Mouse (Mus musculus) CH12F3 (cell line): ENCODE results near the gene 5430419D17Rik.

Experiments
- in situ Hi-C: fragments of 300-500 bp; cut with MboI; formaldehyde crosslinking; loops from 2 replicates; pipeline ENCODE4 v1.14.3; 2020; ENCODE audit warnings: low sequenced_read_pairs

The 5430419D17Rik gene

DNA sequence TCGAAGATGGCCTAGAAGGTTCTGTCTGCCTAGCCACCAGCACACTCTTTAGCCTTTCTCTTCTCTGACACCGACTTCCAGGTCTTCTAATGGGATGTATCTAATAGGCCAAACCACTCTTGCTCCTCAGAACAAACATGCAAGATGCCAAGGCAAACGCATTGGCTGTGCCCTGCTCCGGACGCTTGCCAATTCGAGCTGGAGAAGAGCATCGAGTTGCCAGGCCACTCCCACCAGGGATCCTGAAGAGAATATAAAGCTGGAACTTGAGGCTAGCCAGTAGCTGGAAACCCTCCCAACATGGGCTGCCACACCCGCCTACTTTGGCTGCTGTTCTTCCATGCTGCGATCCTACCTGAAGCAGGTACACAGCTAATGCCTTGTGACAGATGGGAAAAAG is at the start of gene 5430419D17Rik:
5430419D17Rik (plus strand) TSS at position 282 of the 400 bp plus-strand sequence.
- in situ Hi-C loops = no loop called here

DNA sequence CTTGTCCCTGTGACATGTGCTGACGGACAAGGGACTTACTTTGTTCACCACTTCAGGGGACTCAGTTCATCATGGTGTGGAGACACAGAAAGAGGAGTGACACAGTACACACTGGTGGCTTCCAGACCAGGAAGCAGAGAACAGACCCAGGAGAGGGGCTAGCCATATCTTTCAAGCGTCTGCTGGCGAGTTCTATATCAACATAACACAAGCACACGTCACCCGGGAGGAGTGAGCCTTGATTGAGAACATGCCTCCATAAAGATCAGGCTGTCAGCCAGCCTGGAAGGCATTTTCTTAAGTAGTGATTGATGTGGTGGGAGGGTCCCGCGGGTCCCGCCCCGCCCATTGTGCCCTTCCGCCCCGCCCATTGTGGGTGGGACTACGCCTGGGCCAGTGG is 44.2 kb upstream of the 5430419D17Rik start:
- in situ Hi-C loops = no loop called here

DNA sequence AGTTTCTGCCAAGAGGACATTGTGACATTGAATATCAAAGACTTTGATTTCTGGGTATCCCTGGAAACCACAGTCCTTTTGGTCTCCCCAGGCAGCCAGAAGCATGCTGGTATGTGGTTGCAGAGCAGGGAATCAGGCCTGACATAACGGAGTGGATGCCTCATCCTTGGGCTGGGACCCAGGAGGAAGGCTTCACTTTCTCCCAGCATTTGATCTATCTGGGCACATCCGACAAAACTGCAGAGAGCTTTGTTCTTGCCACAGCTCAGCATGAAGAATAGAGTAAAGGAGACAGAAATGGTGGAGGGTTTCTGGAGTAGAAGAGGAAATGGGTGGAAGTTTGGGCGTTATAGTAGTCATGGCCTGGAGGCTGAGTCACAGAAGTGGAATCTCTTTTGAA is 41.0 kb upstream of the 5430419D17Rik start:
- in situ Hi-C loops = no loop called here

DNA sequence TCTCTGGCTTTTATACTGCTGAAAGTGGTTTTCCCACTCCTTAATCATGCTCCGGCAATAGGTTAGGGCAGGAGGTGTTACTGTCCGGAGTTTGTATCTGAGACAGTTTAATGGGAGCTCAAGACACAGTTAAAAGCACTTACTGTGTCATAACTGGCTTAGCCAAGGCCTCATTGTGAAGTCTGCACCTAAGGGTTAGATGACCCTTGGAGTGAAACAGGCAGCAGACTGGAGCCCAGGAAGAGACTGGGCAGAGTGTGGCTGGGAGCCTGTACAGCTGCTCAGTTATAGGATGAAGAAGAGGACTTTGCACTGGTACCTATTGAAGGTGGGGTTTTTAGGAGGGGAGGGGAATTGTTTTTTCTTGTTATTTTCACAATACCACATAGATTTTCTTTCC is 28.0 kb upstream of the 5430419D17Rik start, which contains the start of gene 4933402N03Rik:
4933402N03Rik (minus strand) TSS at position 101 of the 400 bp plus-strand sequence.
- in situ Hi-C loops = no loop called here

DNA sequence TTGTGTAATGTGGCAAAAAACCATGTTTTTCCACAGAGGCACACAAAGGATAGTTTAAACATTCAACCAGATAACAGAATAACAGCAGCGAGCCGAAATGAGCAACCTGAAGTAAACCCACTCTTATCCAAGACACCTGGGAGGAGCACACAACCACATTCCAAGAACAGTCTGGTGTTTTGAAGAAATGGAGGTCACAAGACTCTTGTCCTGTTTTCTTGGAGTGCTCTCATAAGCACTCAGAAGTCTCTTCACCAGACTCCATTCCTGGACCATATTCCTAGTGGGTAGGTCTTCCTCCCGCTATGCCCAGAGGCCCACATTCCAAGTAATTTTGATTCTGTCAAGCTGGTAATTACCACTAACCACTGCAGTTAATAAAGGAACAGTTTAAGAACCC is 24.0 kb upstream of the 5430419D17Rik start:
- in situ Hi-C loops = no loop called here

DNA sequence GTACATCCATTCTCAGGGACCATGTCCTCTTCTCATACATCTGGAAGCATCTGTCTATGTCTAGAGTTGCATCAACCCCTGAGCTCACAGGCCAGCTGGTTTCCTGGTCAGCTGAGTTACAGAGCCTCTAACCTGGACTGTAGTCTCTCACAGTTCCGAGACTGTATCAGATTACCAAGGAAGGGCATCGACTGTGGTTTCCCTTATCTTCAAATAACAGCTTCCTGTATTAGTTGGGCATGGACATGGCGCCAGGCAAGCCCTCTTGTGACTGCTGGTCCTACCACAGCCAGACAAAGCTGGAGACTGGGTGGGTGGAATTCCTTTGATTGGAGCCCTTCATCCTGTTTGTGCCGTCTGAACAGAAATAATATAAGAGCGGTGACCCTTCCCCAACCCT is 21.2 kb upstream of the 5430419D17Rik start:
- in situ Hi-C loops = no loop called here

DNA sequence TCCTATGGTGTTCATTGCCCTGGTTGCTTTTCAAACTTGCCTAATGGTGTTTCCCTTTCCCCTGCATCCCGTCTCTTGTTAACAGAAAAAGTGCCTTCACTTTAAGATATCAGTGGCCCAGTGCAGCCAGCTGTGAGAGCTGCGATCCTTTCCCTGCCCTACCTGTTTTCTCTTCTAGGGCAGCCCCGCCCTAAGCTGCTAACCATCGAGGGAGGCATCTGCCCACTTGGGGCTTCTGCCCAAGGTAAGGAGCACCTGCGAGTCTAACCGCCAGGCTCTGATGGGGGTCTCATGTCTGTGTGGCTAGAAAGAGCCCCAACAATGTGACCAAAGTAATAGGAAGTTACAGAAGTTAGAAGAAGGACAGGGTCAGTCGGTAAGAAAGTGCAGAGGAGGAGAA is 12.0 kb upstream of the 5430419D17Rik start:
- in situ Hi-C loops = no loop called here

DNA sequence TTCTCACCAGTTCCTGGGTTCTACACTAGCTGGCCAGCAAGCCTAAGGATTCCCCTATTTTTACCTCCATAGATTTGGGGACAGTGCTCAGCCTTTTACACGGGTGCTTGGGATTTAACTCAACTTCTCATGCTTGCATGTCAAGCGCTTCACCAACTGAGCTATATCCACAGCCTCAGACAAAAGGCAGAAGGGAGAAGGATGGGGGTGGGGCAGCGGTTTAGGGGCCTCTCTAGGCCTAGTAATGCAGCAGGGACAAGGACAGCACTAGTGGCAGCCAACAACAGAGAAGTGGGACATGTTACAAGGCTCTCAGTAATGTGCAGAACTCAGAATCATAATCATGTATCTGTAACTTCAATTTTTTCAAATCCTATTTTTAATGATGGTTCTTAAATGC is 6.4 kb upstream of the 5430419D17Rik start:
- in situ Hi-C loops = no loop called here

DNA sequence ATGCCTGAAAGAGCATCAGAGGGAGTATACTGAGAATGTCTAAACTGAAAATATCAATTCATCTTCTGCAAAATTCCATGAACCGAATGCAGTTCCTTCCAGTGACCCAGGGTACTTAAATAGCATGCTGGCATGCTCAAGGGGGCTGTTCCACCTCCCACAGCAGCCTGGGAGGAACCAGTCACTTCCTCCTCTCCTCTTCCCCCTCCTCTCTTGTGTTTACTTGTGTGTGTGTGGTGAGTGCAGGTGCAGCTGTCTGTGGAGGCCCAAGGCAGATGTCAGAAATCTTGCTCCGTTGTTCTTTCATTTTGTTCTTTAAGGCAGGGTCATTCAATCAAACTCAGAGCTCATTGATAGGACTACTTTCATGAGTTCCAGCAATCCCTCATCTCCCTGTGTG is 5.1 kb upstream of the 5430419D17Rik start:
- in situ Hi-C loops = no loop called here

DNA sequence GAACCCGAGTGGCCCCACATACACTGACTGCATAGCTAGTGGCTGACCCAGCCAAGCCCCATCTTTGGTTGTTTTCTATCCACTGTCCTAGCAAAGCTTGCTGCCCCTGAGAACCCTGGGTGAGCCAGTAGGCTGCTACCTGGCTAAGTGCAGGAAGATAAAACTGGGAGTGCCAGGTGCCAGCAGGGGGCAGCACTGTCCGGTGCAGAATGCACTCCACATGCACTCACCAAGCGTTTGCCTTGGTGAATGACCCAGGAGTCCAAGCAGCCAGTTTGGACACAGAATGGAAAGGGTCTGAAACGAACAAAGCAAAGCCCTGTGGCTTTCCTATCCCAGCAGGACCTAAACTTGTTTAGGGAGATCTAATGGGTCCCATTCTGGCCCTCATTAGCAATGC is 8.5 kb downstream of the 5430419D17Rik start:
- in situ Hi-C loops = no loop called here

DNA sequence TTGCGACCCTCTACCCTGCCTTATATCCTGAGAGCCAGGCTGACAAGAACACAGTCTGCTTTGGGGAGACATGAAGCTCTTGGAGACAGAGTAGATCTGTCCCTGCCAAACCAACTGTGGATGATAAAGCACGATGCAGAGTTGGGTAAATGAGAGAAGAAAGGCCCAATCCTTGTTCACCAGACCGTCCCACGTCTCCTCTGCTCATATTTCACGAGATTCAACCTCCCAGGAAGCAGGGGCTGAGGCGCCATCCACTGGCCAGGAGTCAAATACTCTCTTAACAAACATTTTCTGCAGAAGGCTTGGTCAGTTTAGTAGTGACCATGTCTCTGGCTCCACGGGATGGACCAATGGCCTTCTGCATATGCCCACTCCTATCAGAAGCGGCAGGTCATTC is 10.1 kb downstream of the 5430419D17Rik start:
- in situ Hi-C loops = no loop called here

DNA sequence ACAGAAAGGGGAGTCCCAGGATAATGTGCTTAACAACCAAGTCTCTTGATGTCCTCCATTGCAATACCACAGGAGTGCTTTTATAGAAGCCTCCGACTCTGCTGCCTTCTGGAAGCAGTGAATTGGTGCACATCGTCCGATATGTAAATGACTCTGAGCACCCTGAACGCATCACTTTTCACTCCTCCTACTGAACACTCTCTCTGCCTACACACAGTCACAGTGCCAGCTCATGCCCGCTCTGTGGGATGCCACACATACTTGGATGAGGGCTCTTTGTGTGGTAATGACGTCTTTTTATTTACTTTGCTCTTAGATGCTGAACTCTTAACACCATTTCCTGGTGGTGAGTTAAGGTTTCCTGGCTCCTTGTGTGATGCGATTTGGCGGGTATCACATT is 12.8 kb downstream of the 5430419D17Rik start:
- in situ Hi-C loops = no loop called here

DNA sequence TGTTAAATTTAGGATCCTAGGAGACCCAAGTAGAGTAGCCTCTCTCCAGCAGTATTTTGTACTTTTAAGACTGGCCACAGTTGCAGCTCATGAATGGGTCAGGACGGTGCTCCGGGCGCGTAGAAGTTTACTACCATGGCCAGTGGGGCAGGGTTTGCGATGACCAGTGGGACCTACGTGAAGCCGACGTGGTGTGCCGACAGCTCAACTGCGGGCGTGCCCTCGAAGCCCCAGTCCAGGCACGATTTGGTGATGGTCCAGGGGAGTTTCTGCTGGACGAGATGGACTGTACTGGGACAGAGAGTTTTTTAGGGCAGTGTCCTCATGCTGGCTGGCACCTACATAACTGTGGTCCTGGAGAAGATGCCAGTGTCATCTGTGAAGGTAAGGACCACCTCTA is 13.8 kb downstream of the 5430419D17Rik start:
- in situ Hi-C loops = no loop called here

DNA sequence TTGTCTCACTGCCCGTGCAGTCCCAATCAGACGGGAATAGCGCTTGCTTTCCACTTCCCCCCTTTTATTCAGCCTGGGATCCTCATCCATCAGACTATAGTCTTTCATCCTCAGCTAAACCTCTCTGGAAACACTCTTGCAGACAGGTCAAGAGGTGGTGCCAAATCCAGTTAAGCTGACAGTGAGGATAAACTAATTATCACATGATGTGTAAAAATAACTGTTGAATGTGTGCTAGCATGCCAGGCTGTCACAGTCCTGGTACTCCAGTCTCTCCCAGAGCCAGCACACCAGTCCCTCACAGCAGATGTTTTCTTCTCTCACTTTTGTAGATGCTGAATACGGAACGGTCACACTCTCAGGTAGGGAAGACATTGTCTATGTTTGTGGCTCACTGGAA is 48.9 kb downstream of the 5430419D17Rik start:
- in situ Hi-C loops = no loop called here

DNA sequence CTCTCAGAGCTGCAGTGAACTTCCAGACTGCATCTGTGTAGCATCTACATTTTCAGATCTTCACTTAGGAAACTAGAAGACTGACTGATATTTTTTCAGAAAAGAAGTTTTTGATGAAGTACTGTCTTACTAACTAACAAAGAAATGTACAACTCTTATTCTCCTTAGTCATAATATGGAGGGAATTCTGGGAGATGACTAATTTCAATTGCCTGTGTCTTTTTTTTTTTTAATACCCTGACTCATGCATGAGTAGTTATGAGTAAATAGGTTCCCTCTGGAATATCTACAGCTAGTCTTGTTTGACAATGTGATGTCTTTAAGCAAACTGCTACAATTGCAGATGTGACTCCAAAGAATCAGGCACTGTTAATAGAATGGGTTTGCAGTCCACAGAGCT is 61.9 kb downstream of the 5430419D17Rik start:
- in situ Hi-C loops = no loop called here

DNA sequence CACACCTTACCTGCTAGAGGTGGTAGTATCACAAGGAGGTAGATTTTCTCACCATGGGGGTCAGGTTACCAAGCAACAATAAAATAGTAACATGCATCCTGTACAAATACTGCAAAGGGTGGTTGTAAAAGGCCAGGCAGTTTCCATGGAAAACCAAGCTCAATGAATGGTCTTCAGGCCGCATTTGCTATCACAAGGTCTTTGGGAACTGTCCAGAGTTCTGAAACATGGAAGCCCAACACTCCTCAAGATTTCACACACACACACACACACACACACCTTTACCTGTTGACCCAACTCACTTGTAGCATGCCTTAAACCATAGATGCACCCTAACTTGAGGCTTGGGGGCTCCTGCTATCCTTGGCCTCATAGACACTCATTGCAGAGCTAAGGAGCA is 70.8 kb downstream of the 5430419D17Rik start:
- in situ Hi-C loops = no loop called here

DNA sequence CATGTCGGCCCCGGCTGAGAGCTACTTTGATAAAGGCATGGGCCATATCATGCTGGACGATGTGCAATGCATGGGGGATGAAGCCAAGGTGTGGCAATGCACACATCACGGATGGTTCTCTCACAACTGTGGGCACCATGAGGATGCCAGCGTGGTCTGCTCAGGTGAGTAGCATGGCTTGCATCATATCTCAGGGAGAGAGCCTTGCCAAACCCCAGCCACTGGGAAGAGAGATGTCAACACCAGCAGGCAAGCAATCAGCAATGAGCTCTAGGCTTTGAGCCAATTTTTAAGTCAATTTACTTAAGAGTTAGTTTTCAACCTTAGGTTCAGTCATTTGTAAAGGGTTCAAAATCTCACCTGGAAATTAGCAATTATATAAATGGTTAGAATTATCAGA is 82.6 kb downstream of the 5430419D17Rik start:
- in situ Hi-C loops = no loop called here

DNA sequence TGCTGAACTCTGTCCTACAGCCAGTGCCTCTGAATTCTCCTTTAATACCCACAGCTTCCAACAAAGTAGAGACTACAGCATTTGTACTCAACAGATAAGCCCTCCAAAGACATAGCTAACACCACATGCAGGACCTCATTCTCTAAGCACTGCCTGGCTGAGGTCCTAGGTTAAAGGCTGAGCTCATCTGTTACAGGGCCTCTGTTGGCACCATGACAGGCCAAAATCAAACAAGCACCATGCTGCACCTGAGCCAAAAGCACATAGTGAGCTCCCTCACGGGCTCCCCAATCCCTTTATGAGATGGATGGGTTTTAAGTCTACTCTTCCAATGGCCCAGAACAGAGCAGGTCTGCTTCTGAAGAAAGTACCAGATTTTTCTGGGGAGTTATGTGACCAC is 83.1 kb downstream of the 5430419D17Rik start:
- in situ Hi-C loops = no loop called here

DNA sequence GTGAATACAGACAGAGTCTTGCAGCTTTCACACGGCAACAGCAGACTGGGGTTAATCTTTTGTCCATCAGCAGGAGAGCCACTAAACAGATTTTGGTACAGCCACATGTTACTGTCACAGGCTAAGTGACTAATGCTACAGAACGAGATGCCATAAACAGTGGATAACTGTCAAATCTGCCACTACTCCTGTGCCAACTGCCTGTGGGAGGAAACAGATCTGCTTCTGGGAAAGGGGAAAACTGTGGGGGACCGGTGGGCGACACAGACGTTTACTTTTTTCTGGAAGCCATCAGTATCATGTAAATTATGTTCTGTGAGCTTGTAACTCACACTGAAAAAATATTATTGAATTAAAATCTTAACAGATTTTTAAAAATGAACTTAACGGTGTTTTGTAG is 86.7 kb downstream of the 5430419D17Rik start:
- in situ Hi-C loops = no loop called here

DNA sequence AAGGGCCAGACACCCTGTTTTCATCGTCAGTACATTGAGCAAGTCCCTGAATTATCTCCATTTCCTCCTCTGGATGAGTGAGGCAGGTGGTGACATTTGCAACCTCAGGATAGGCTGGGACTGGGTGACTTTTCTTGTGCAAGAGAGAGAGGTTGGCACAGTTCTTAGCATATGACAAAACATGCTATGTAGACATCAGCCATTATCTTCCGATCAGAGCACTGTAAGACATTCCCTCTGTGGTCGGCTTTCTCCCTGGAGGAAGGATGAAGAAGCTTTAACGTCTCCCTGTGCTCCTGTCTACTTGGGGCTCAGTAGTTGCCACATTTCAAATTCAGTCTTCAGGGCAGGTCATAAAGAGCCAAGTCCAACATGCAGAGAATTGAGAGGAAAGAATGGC is 90.0 kb downstream of the 5430419D17Rik start:
- in situ Hi-C loops = no loop called here

DNA sequence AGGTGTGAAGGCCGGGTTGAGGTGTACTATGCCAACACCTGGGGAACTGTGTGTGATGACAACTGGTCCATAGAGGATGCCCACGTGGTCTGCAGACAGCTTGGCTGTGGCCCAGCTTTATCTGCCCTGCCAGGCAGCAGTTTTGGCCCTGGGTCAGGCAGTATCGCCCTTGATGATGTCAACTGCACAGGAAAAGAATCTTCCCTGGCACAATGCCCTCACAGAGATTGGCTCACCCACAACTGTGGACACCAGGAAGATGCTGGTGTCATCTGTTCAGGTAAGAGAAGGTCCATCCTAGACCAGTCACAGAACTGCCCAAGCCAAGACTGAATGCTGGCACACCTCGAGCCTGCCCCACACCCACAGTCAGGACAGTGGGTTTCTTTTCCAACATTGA is 91.6 kb downstream of the 5430419D17Rik start:
- in situ Hi-C loops = no loop called here

DNA sequence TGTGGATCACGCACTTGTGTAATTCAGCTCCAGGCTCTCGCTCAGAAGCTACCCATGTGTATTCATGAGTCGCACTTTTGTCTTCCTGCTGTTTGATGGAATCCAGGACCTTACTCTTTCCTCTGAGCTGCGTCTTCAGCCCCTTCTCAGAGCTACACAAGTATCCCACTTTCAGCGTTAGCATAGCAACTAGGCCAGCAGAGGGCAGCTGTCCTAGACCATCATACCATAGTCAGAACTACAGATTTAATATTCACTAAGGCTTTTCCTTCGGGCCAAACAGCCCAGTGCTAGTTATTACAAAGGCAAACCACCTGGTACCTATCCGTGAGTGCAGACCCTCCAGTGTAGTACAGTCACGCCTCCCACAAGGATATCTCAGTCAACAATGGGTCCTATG is 122.9 kb downstream of the 5430419D17Rik start:
- in situ Hi-C loops = no loop called here

DNA sequence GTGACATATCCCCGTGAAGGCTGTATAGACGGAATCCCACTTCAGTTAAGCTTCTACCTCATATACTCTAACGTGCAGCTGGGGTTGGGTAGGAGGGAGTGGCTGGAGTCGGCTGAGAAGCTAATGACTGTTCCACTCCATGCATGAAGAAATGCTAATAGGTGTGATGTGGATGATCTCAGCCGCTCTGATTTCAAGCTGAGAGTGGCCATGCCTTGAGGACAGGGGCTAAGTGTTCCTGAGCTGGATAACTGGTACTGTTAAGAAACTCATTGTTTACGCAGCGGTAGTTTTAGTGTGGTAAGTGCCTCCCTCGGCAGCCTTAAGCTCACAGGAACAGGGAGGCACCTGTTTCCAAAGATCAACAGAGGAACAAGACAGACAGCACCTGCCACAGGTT is 129.1 kb downstream of the 5430419D17Rik start:
- in situ Hi-C loops = no loop called here

DNA sequence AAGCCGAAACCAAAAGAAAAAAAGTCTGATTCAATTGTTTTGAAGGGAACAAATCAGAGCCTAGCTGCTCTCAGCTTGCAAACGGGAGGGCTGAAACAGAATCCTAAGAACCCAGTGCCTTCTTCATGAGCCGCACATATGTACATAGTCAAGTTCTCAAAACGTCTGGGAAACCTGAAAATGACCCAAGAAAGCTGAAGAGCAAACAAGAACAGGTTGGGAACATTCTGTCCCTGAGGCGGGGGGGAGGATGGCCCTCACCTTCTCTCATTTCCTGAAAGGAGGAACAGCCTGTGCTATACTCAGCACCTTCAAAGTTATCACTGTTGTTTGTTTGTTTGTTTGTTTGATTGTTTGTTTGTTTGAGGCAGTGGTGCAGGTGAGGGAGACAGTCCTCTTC is 132.5 kb downstream of the 5430419D17Rik start:
- in situ Hi-C loops = no loop called here
